Mouse (Mus musculus): ENCODE data around the gene Dusp15. TPM values are rescaled to one million over a fixed set of nuclear protein-coding genes. Genes with fewer than 3 reads are reported as not detected.
A peak's percentile ranks its signal among the peaks of the same experiment; 100 is the strongest.

Gene Dusp15
- 7.2 and 8.2 TPM in 2 replicates for polyA plus RNA-seq (2015; fragmentation: Nextera tagmentation; extraction: Ambion mirVana)

DNA sequence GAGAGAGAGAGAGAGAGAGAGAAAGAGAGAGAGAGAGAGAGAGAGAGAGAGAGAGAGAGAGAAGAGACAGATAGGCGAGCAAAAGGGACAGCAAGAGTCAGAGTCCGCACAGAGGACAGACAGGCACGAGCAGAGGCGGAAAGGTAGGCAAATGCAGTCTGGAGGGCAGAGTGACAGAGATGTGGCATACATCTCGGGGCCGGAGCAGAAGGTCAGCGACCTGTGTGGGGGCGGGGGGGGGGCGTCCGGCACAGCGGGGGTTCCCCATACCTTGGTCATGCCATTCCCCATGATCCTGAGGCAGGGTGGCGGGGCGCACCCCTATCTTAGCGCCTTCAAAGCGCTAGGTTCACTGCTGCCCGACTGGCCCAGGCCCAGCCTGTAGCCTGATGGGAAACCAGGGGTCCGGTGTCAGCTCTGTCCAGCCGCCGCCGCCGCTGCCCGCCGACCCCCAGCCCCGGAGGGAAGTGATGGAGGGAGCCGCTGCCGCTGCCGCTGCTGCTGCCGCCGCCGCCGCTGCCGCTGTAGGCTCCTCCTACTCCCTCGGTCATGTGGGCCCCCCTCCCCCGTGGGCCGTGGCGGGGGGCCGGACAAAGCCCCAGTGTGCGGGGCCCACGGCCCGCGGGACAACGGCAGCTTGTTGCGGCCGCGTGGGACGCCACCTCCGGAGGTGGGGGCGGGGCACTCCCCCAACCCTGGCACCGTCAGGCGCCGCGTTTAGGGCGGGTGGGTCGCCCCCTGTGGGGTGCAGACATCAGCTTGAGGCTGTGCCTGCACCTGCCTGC lies at the start of gene Dusp15:
TSS of gene Dusp15 (minus strand) at position 634 of the 785 bp plus-strand sequence.
- ATAC-seq (ENCODE audit: low FRiP score): peak; percentile 79
- H3K27me3 ChIP-seq: peaks cover 50% of the 10 kb centered on the region
- WGBS: under 1% methylated on average over 49 of the region's 54 CpGs

DNA sequence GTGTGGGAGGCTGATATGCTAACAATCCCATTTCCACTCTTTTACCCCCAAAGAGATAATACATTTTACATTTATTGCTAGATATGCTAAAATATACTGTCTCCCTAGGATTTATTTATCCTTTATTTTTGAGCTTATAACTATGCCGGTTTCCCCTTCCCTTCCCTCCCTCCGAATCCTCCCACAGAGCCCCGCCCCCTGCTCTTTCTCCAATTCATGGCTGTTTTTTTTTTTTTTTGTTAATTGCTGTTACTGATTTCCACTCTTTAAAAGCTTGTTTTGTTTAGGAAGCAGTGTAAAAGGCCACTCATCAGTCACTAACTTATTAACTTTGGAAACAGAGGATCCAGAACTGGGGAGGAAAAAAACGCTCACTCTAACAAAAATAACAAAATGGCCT lies 45.5 kb upstream of the Dusp15 start:
- WGBS: 78% methylated on average over 4 of the region's 4 CpGs
- H3K4me2 ChIP-seq: no peak overlapping the region
- no peaks in the 10 kb centered on the region for H3K36me3 ChIP-seq
- H3K9me3 ChIP-seq: no peaks in the 10 kb centered on the region
- no peaks in the 10 kb centered on the region for H3K27me3 ChIP-seq
- no peak overlapping the region for H3K27ac ChIP-seq
- no peaks in the 10 kb centered on the region for H3K4me1 ChIP-seq (replicated peaks)
- H3K9ac ChIP-seq: no peak overlapping the region
- H3K4me3 ChIP-seq: no peak overlapping the region
- no peak for ATAC-seq (ENCODE audit: low FRiP score)

More for the DNA sequence above, at the start of gene Dusp15:
- Histone ChIP-seq H3K27ac (peak within 1 kb of the TSS; percentile 86), H3K4me2 (peak within 1 kb of the TSS; percentile 89), H3K9me3 (no peaks in the 10 kb centered on the region), H3K36me3 (no peaks in the 10 kb centered on the region), H3K4me3 (peak within 1 kb of the TSS; percentile 70), H3K9ac (peak within 1 kb of the TSS; percentile 94), H3K4me1 (replicated peaks) (peaks cover 29% of the 10 kb centered on the region)

DNA sequence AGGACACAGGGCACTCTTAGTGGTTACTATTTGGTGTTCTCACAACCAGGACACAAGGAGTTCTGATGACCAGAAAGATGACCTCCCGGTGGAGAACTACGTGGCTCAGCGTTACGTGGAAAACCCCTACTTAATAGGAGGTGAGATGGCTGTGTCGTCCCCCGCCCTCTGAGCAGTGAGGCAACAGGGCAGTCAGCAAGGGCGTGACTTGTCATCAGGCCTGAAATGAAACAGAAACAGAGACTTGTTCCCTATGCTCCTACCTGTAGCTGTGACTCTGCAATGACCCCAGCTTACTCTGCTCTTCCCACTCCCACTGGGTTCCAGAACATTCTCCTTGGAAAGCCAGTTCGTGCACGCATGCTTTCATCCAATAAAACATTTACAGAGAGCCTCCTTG lies 40.0 kb upstream of the Dusp15 start:
- Histone ChIP-seq H3K4me2 (no peak overlapping the region), H3K4me3 (no peak overlapping the region), H3K36me3 (no peaks in the 10 kb centered on the region), H3K9ac (no peak overlapping the region), H3K27ac (no peak overlapping the region), H3K27me3 (peaks cover 4% of the 10 kb centered on the region; the same call in 1 of the 2 replicates), H3K4me1 (replicated peaks) (no peaks in the 10 kb centered on the region), H3K9me3 (no peaks in the 10 kb centered on the region)
- WGBS: 91% methylated on average over 9 of the region's 9 CpGs
- no peak for ATAC-seq (ENCODE audit: low FRiP score)

DNA sequence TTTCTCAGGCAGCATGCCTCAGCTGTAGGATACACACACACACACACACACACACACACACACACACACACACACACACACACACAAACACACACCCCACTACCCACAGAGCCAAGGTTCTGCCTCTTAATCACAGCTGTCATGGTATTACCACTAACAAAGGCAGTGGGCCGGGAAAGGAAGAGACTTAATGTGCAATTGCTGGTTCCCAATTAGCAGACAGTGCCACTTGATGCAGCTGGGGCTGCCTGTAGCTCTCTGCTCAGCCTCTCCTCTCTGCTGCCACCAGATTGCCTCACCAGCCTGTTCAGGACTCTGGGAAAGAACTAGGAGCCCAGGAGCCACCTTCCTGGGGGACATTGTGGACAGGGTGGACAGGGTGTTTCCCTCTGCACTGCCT lies 34.1 kb upstream of the Dusp15 start:
- H3K4me3 ChIP-seq: no peak overlapping the region
- peak overlapping the region; percentile 35; the same call in 1 of the 2 replicates for H3K9ac ChIP-seq
- H3K36me3 ChIP-seq: no peaks in the 10 kb centered on the region
- peak; percentile 57 for ATAC-seq (ENCODE audit: low FRiP score)
- H3K4me2 ChIP-seq: no peak overlapping the region
- H3K4me1 ChIP-seq (replicated peaks): peaks cover 8% of the 10 kb centered on the region
- H3K9me3 ChIP-seq: no peaks in the 10 kb centered on the region
- 7% methylated on average over 1 of the region's 1 CpGs for WGBS
- H3K27me3 ChIP-seq: peaks cover 4% of the 10 kb centered on the region; the same call in 1 of the 2 replicates
- H3K27ac ChIP-seq: peak overlapping the region; percentile 23; the same call in 1 of the 2 replicates

DNA sequence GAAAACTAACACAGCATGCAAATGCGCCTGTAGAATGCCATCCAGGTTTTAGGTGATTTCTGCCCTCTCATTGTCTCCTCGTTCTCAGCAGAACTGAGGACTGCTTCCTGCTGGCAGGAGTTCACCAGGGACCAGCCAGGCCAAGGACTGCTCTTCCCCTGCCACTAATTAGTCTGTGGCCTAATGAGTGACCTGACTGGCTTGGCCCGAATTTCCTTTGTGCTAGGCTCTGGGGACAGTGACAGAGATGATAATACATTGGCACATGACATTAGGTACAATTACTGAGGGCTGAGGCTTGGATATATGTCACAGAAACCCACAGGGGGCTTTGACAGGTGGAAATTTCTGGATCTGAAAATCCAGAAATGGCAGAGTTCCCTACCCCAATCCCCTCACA lies 25.5 kb upstream of the Dusp15 start:
- Histone ChIP-seq H3K4me3 (no peak overlapping the region), H3K36me3 (no peaks in the 10 kb centered on the region), H3K27me3 (no peaks in the 10 kb centered on the region), H3K9me3 (no peaks in the 10 kb centered on the region), H3K27ac (no peak overlapping the region), H3K4me1 (replicated peaks) (no peaks in the 10 kb centered on the region), H3K9ac (no peak overlapping the region), H3K4me2 (no peak overlapping the region)
- ATAC-seq (ENCODE audit: low FRiP score): no peak
- 67% methylated on average over 3 of the region's 3 CpGs for WGBS

DNA sequence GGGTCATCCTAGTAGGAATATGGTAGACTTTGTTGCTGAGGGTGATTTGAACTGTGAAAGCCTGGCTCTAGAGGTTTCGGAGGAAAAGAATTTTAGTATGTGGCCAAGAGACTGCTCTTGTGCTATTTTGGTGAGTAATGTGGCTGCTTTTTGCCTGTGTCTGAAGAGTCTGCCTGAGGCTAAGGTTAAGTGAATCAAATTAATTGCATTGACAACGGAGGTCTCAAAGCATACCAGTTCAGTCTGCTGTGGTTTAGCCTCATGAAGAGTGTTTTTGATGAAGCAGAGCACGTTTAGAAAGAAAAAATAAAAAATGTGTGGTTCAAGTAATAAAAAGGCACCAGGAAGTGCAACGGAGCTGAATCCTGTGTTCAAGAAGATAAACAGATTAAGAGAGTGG lies 14.1 kb upstream of the Dusp15 start:
- peaks cover 6% of the 10 kb centered on the region; the same call in 1 of the 2 replicates for H3K4me1 ChIP-seq (replicated peaks)
- no peaks in the 10 kb centered on the region for H3K36me3 ChIP-seq
- no peak overlapping the region for H3K4me2 ChIP-seq
- no peak for ATAC-seq (ENCODE audit: low FRiP score)
- H3K4me3 ChIP-seq: no peak overlapping the region
- WGBS: 73% methylated on average over 4 of the region's 4 CpGs
- no peak overlapping the region for H3K27ac ChIP-seq
- no peaks in the 10 kb centered on the region for H3K9me3 ChIP-seq
- no peak overlapping the region for H3K9ac ChIP-seq
- peaks cover 3% of the 10 kb centered on the region; the same call in 1 of the 2 replicates for H3K27me3 ChIP-seq

DNA sequence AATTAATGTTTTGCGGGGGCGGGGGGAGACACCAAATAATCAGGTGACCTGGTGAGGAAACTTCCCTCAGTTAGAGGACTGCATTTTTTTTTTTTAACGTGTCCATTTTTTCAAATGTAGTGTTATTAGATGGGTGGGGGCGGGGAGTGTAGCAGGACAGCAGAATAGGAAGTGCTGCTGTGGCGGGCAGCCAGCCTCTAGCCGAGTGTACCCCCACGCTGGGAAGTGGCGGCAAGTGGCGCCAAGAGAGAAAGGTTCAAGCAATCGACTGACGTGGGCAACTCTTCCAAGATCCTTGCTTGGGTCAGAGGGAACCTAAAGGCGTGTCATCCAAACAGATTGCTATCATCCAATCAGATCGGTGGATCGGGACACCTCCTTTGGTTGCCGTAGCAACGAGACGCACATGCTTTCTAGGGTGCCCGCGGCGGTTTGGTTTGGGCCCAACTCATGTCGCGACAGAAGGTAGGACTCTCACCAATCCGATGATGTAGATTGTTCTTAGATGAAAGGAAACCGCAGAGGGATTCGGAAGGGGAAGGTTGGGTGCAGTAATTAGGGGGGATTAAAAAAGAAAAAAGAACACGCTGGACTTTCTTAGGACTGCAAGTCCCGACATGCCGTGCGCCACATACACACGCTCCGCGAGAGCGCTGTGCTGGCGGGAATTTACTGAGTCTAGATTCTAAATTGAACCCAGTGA lies 10.7 kb upstream of the Dusp15 start, which contains the start of gene Ttll9:
TSS of gene Ttll9 (plus strand) at position 395 of the 703 bp plus-strand sequence.
- H3K4me3 ChIP-seq: peak within 1 kb of the TSS; percentile 46
- H3K4me2 ChIP-seq: peak within 1 kb of the TSS; percentile 65
- 2% methylated on average over 34 of the region's 34 CpGs for WGBS
- H3K4me1 ChIP-seq (replicated peaks): peaks cover 6% of the 10 kb centered on the region; the same call in 1 of the 2 replicates
- no peak within 1 kb of the TSS for H3K27ac ChIP-seq
- H3K36me3 ChIP-seq: no peaks in the 10 kb centered on the region
- peaks cover 15% of the 10 kb centered on the region for H3K27me3 ChIP-seq
- H3K9ac ChIP-seq: peak within 1 kb of the TSS; percentile 68
- ATAC-seq (ENCODE audit: low FRiP score): peak; percentile 93
- no peaks in the 10 kb centered on the region for H3K9me3 ChIP-seq

DNA sequence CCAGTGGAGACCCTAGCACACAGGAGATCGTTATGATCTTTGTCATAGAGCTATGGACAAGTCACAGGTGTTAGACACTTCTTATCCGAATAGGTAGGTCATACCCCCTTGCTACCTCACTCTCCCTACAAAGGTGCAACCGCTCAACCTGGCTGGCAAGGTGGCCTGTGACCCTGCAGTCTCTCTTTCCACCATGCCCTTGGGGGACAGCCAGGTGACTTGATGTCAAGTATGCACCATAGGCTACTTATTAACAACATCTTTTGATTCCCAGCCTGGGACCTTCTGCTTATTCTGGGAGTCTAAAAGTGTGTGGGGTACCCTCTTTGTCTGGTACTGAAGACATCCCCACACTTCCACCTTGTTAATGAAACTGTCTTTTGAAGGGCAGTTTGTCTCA lies 6.6 kb upstream of the Dusp15 start:
- no peak overlapping the region for H3K9ac ChIP-seq
- H3K36me3 ChIP-seq: no peaks in the 10 kb centered on the region
- H3K4me3 ChIP-seq: no peak overlapping the region
- no peaks in the 10 kb centered on the region for H3K9me3 ChIP-seq
- H3K27ac ChIP-seq: no peak overlapping the region
- WGBS: 86% methylated on average over 3 of the region's 3 CpGs
- H3K4me1 ChIP-seq (replicated peaks): peaks cover 6% of the 10 kb centered on the region
- H3K4me2 ChIP-seq: no peak overlapping the region
- no peak for ATAC-seq (ENCODE audit: low FRiP score)
- peaks cover 36% of the 10 kb centered on the region for H3K27me3 ChIP-seq

DNA sequence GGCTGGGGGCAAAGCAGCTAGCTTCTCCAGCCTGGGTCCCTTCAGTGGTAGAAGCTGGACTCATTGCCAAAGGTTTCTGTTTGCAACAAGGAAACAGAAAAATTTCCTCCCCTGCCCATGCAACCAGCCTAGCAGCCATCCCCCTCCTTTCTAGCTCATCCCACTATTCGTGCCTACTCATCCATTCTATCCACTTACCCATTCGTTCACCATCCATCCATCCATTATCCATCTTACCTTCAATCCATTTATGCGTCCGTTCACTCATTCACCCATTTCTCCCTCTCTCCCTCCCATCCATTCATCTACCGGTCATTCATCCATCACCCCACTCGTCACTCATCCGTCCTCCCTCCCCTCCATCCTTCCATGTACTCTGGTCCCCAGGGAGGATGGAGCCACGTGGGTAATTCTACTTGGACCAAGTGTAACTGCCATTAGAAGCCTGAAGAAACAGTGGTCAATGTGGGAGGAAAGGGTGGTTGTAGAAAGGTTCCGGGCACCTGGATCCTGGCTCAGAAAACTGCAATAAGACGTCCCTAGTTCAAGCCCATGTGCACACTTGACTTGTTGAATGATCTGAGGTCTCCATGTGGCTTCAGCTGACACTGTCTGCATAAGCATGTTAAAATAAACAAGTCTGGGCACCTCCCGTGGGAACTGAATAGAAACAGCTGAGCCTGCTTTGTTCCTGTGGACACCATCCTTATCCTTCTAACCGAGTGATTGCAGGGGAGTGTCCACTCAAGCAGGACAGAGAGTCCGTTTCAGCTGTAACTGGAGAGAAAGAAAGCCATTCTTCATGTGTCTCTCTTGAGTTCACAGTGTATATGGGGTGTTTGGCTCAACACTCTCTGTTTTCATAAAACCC lies 587 bp upstream of the Dusp15 start:
- Histone ChIP-seq H3K27ac (peak overlapping the region; percentile 86), H3K36me3 (no peaks in the 10 kb centered on the region), H3K4me2 (peak overlapping the region; percentile 89), H3K4me1 (replicated peaks) (peaks cover 26% of the 10 kb centered on the region), H3K27me3 (peaks cover 49% of the 10 kb centered on the region), H3K9me3 (no peaks in the 10 kb centered on the region), H3K4me3 (peak overlapping the region; percentile 70), H3K9ac (peak overlapping the region; percentile 94)
- 9% methylated on average over 13 of the region's 13 CpGs for WGBS
- ATAC-seq (ENCODE audit: low FRiP score): peak; percentile 57

DNA sequence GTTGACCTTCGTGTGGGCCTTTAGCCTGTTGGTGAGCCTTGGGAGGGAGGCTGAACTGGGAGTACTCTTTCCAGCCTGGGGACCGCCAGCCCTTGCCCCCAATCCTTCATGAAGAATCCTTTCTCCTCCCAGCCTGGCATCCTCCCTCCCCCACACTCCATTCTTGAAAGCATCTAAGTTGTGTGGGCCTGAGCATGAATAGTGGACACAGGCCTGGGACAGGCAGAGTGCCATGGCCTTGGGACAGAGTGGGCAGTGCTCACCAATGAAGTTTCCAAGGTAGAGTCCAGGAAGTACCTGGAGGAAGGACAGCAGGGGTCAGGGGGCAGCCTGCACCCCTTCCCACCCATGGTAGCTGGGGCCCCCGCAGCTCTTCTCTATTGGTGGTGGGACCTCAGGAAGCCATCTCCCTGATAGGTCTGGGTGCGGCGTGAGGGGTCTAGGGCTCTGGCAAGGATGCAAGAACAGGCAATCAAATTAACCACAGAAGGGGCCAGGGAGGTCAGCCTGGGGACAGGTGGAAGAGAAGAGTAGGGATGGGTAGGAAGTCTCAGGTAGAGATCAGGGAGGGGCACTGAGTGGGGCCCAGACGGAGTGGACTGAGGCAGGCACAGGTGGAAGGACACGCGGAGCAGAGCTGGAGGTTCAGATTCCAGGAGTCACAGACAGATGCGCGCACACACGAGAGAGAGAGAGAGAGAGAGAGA lies 987 bp downstream of the Dusp15 start:
- Histone ChIP-seq H3K4me1 (replicated peaks) (peaks cover 29% of the 10 kb centered on the region), H3K36me3 (no peaks in the 10 kb centered on the region), H3K9ac (peak overlapping the region; percentile 94), H3K9me3 (no peaks in the 10 kb centered on the region), H3K4me2 (peak overlapping the region; percentile 89), H3K4me3 (peak overlapping the region; percentile 70), H3K27me3 (peaks cover 50% of the 10 kb centered on the region), H3K27ac (0 out of 2 replicates have a peak overlapping the region, but pooled peaks have one; percentile 40)
- WGBS: 40% methylated on average over 11 of the region's 11 CpGs
- 0 out of 2 replicates have a peak, but pooled peaks have one; percentile 21 for ATAC-seq (ENCODE audit: low FRiP score)

DNA sequence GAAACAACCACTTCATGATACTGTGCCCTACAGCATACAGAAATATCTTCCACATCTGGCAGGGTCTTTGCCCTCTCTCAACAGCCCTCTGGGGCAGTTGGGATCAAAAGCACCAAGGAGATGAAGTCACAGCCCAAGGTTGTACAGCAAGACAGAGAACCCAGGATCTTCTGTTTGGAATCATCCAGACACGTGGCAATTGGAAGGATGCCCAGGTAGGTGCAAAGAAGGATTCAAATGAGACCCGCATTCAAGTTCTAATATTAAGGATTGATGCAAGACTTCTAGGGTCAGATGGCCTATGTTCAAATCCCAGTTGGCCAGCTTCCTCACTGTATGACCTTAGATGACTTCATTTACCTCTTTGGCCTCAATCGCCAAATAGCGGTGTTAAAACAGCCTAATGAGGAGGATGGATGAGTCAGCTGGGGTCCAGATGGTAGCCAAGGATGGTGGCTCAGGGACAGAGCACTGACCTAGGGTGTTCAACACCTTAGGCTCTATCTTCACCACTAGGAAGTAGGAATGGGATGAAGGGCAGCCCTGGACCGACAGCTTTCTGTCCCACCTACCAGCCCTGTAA lies 3.0 kb downstream of the Dusp15 start:
- 83% methylated on average over 5 of the region's 5 CpGs for WGBS
- no peak overlapping the region for H3K9ac ChIP-seq
- H3K9me3 ChIP-seq: no peaks in the 10 kb centered on the region
- no peaks in the 10 kb centered on the region for H3K36me3 ChIP-seq
- no peak overlapping the region for H3K27ac ChIP-seq
- peaks cover 64% of the 10 kb centered on the region for H3K27me3 ChIP-seq
- no peak overlapping the region for H3K4me2 ChIP-seq
- H3K4me3 ChIP-seq: no peak overlapping the region
- no peak for ATAC-seq (ENCODE audit: low FRiP score)
- peaks cover 33% of the 10 kb centered on the region for H3K4me1 ChIP-seq (replicated peaks)
